Mouse (Mus musculus) brown adipose tissue, adult 24 weeks (tissue): ENCODE results near the gene Chek2. TPM values are rescaled to one million over a fixed set of nuclear protein-coding genes. Genes with fewer than 3 reads are reported as not detected.

ENCODE experiments used
- H3K27ac ChIP-seq: fragments of 200-500 bp; replicated peaks from 2 replicates; pipeline ENCODE4 v1.5.1; 2012; ENCODE audit warnings: low read depth, mild to moderate bottlenecking, low read length
- H3K4me1 ChIP-seq: fragments of 200-500 bp; 2 replicates; pipeline ENCODE4 v1.6.1; 2012; ENCODE audit warnings: low read length, mixed read lengths; ENCODE audit not compliant: control insufficient read depth, insufficient read depth, insufficient read length
- H3K4me3 ChIP-seq: fragments of 200-500 bp; 2 replicates; pipeline ENCODE4 v1.5.1; 2012; ENCODE audit warnings: low read depth, mild to moderate bottlenecking, low read length, moderate library complexity; ENCODE audit not compliant: insufficient read depth
- polyA plus RNA-seq: library from polyadenylated mRNA; stranded (reverse); fragments of >200 nt; gene quantifications from 2 replicates; pipeline ENCODE4 v1.2.4, GENCODE M21; 2012; ENCODE audit not compliant: missing spikeins, insufficient read depth, insufficient read length

Chek2 gene
- polyA plus RNA-seq, 1 experiment, result 4.2 TPM

DNA sequence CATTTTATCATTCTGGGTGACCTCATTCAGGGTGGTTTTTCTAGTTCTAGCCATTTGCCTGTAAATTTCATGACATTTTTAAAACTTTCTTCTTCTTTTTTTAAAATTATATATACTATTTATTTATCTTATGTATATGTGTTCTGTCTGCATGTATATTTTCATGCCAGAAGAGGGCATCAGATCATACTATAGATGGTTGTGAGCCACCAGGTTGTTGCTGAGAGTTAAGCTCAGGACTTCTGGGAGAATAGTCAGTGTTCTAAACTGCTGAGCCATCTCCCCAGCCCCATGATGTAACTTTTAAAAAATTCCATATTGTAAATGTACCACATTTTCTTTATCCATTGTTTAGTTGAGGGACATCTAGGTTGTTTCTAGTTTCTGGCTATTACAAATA lies 69.1 kb downstream of the Chek2 start:
- no peak overlapping the region for H3K27ac ChIP-seq
- H3K4me3 ChIP-seq, result no peak overlapping the region
- peaks cover 5% of the 10 kb centered on the region for H3K4me1 ChIP-seq

DNA sequence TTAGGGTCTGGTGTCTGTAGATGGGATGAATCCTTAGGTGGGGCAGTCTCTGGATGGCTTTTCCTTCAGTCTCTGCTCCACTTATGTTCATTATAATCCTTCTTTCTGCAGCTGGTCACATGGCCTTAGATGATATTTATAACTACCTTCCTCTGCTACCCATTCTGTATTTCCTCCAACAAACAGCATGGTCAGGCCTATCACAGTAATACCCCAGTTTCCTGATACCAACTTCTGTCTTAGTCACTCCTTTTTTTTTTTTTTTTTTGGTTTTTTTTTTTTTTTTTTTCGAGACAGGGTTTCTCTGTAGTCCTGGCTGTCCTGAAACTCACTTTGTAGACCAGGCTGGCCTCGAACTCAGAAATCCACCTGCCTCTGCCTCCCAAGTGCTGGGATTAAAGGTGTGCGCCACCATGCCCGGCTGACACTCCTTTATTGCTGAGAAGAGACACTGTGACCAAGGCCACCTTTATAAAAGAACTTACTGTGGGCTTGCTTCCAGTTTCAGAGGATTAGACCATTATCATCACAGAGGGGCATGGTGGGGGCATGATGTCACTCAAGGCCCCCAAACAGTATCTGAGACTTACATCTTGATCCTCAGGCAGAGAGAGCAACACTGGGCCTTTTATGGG lies 70.3 kb downstream of the Chek2 start:
- Histone ChIP-seq H3K27ac (no peak overlapping the region), H3K4me1 (peaks cover 5% of the 10 kb centered on the region), H3K4me3 (no peak overlapping the region)

DNA sequence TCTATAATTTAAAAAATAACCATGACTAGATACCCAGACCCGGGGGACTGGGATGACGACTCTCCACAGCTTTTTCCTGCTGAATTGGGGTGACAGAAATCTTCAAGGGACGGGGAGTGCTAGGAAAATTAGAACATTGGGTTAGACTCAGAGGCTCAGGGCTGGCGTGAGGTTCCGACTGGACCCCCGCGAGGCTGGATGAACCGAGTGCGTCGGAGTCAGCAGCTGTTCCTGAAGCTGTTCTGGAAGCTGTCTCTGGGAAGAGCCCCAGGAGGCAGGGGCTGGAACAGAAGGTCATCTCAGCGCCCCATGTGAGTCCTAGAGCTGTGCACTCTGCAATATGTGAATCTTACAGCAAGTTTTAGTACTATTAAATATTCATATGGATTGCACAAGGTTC lies 75.1 kb downstream of the Chek2 start:
- Histone ChIP-seq H3K4me1 (peaks cover 5% of the 10 kb centered on the region), H3K27ac (no peak overlapping the region), H3K4me3 (no peak overlapping the region)

DNA sequence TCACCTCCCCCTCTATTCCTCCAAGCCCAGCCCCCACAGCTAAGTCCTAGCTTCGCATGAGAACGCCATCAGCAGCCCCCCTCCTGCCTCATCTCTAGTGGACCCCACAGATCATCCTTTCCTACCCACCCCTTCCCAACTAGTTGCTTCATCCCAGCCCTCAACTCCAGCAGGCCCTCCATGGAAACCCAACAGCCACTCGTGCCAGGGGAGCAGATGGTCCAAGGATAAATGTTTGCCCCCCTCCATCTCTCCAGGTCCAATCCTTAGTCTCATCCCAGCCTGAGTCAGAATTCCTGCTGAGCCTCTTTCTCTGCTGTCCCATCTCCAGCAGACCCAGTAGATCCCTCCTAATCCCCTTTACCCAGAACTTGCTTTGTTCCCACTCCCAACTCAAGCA lies 76.5 kb downstream of the Chek2 start:
- Histone ChIP-seq H3K27ac (no peak overlapping the region), H3K4me3 (no peak overlapping the region), H3K4me1 (peaks cover 5% of the 10 kb centered on the region)

DNA sequence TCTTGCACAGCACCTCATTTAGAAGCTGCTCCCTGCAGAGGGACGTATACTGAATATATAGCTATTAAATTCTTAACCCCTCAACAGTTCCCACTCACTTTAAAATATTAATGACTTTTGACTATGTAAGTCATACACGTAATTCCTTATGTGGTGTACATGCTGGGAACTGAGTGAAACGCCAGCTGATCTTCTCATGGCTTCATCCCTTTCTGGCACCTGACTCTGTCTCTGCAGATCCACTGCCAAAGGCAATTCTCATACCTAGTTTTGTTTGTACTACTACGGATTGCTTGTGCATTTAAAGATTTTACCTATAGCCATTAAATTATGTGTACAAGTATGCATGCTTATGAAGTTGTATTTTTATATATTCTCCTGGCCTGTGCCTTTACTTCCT lies 79.8 kb downstream of the Chek2 start:
- H3K4me1 ChIP-seq, result no peaks in the 10 kb centered on the region
- H3K27ac ChIP-seq, result no peak overlapping the region
- no peak overlapping the region for H3K4me3 ChIP-seq

DNA sequence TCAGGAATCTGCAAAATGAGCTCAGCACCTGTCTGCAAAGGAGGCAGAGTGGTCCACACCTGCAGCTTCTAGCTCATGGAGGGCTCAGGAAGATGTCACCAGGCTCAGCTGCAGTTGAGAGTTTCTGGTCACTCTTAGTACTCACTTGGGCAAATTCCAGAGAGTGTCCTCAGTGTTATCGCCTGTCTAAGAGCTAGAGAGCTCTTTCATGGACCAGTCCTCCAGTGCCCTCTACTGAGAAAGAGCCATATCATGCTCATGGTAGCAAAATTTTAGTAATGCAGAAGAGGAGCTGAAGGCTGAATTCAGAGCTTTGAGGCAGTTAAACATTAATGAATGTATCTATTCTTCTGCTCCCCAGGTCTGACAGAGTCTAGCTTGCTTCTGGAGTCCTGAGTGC lies 83.6 kb downstream of the Chek2 start:
- Histone ChIP-seq H3K4me1 (no peaks in the 10 kb centered on the region), H3K27ac (no peak overlapping the region), H3K4me3 (no peak overlapping the region)

Other genes starting within 250 kb of the Chek2 start
- gene Noc4l, start 186.6 kb upstream of the Chek2 start, polyA plus RNA-seq, result 9.0 and 11.1 TPM in 2 replicates
- gene Ddx51, start 186.5 kb upstream of the Chek2 start, polyA plus RNA-seq, result 3.6 and 3.8 TPM in 2 replicates
- 8.3 and 10.6 TPM in 2 replicates for gene Ep400, start 69.3 kb upstream of the Chek2 start, polyA plus RNA-seq
- 12.4 and 12.8 TPM in 2 replicates for gene Pus1, start 59.3 kb upstream of the Chek2 start, polyA plus RNA-seq
- gene Ulk1, start 29.9 kb upstream of the Chek2 start, polyA plus RNA-seq, result 21.5 and 22.9 TPM in 2 replicates
- 62.8 and 65.2 TPM in 2 replicates for gene Hscb, start 202 bp upstream of the Chek2 start, polyA plus RNA-seq
- gene Ttc28, start 39.8 kb downstream of the Chek2 start, polyA plus RNA-seq, result 12.4 and 16.3 TPM in 2 replicates